Mouse (Mus musculus) liver, postnatal 0 days (tissue): Measurements from ENCODE around the gene Tagln. TPM values are rescaled to one million over a fixed set of nuclear protein-coding genes. Genes with fewer than 3 reads are reported as not detected.
A peak's percentile ranks its signal among the peaks of the same experiment; 100 is the strongest.

Source experiments
- ATAC-seq: fragments of 200-750 bp; cut with Nextera tagmentation; 2 replicates; pipeline ENCODE4 v1.8.0; 2017; ENCODE audit warnings: mild to moderate bottlenecking, moderate library complexity
- DNase-seq: peaks from one replicate; pipeline ENCODE4 v3.0.0-alpha.2; 2016
- H3K27ac ChIP-seq: fragments of 300-500 bp; sonication (generic); 2 replicates; pipeline ENCODE4 v1.5.1; 2014; ENCODE audit warnings: antibody characterized with exemption, moderate library complexity, mild to moderate bottlenecking, low read depth
- H3K27me3 ChIP-seq: fragments of 300-500 bp; sonication (generic); 2 replicates; pipeline ENCODE4 v1.6.1; 2014; ENCODE audit warnings: low read length, control low read depth, mixed read lengths; ENCODE audit not compliant: insufficient read depth
- H3K36me3 ChIP-seq: fragments of 300-500 bp; sonication (generic); replicated peaks from 2 replicates; pipeline ENCODE4 v1.6.1; 2014; ENCODE audit warnings: mild to moderate bottlenecking, control low read depth, low read length, moderate library complexity, mixed read lengths; ENCODE audit not compliant: insufficient read depth
- H3K4me1 ChIP-seq: fragments of 300-500 bp; sonication (generic); 2 replicates; pipeline ENCODE4 v1.6.1; 2014; ENCODE audit warnings: antibody characterized with exemption, mild to moderate bottlenecking, control low read depth; ENCODE audit not compliant: insufficient read depth
- H3K4me2 ChIP-seq: fragments of 300-500 bp; sonication (generic); 2 replicates; pipeline ENCODE4 v1.6.1; 2014; ENCODE audit warnings: low read depth, mild to moderate bottlenecking, low read length, moderate library complexity, mixed read lengths
- H3K4me3 ChIP-seq: fragments of 300-500 bp; sonication (generic); 2 replicates; pipeline ENCODE4 v1.5.1; 2014; ENCODE audit warnings: low read depth, low read length
- H3K9ac ChIP-seq: fragments of 300-500 bp; sonication (generic); replicated peaks from 2 replicates; pipeline ENCODE4 v1.6.1; 2014; ENCODE audit warnings: mild to moderate bottlenecking, moderate library complexity
- H3K9me3 ChIP-seq: fragments of 300-500 bp; sonication (generic); 2 replicates; pipeline ENCODE4 v1.6.1; 2016; ENCODE audit warnings: mild to moderate bottlenecking, control low read depth, low read length, mixed read lengths
- CTCF ChIP-seq: sonication (generic); IDR thresholded peaks from 2 replicates; pipeline ENCODE4 v1.5.1; 2016; ENCODE audit warnings: antibody characterized with exemption, low read depth
- EP300 ChIP-seq: IDR thresholded peaks from 2 replicates; pipeline ENCODE4 v1.6.1; 2016; ENCODE audit warnings: antibody characterized with exemption, low read depth, mild to moderate bottlenecking
- WGBS: fragments of 180-500 bp; shearing (Covaris S2); extraction: QIAGEN DNeasy Blood & Tissue Kit; methylation state at CpG from one replicate; pipeline ENCODE4 v1.1.7; 2014; ENCODE audit not compliant: insufficient replicate concordance; 5-methylcytosine and 5-hydroxymethylcytosine counted together
- microRNA-seq: library from miRNA; unstranded; fragments of <30 nt; microRNA quantifications from one replicate; pipeline ENCODE4, GENCODE M21; 2016
- polyA plus RNA-seq: library from polyadenylated mRNA; unstranded; fragments of >200 nt; fragmentation: Nextera tagmentation; extraction: Ambion mirVana; gene quantifications from 2 replicates; pipeline ENCODE4 v1.2.1, GENCODE M21; 2015

Gene Tagln
- polyA plus RNA-seq, 1 experiment from 2014 or later = 5.2 TPM

GRCm38 (mm10) chr9:45905196-45905595, 30.7 kb downstream of the Tagln start:
- Histone ChIP-seq H3K9ac (peak overlapping the region; percentile 99; the same call in 1 of the 2 replicates), H3K4me1 (peaks cover 17% of the 10 kb centered on the region), H3K27ac (peak overlapping the region; percentile 100), H3K9me3 (no peaks in the 10 kb centered on the region), H3K36me3 (peaks cover 14% of the 10 kb centered on the region), H3K27me3 (no peaks in the 10 kb centered on the region), H3K4me2 (peak overlapping the region; percentile 76), H3K4me3 (peak overlapping the region; percentile 97)
- DNase-seq (no peak), ATAC-seq (no peak)
- TF ChIP-seq EP300 = no peak
- TF ChIP-seq CTCF = no peak
- WGBS = 72% methylated on average over 4 of the region's 4 CpGs

DNA sequence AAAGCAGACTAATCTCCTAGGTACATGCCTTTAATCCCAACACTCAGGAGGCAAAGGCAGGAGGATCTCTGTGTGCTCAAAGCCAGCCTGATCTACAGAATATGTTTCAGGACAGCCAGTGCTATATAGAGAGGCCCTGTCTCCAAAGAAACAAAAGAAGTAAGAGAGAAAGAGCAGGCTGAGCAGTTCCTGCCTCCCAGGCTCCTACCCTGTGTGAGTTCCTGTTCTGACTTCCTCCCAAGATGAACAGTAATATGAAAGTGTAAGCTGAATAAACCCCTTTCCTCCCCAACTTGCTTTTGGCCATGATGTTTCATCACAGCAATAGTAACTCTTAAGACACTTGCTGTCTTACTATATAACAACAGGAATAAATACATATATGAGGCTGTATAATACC, 42.2 kb downstream of the Tagln start:
- Histone ChIP-seq H3K9me3 (no peaks in the 10 kb centered on the region), H3K4me2 (no peak overlapping the region), H3K27me3 (no peaks in the 10 kb centered on the region), H3K27ac (no peak overlapping the region), H3K36me3 (peaks cover 66% of the 10 kb centered on the region), H3K9ac (no peak overlapping the region), H3K4me3 (no peak overlapping the region), H3K4me1 (no peaks in the 10 kb centered on the region)
- no peak for ATAC-seq
- no peak for DNase-seq
- TF ChIP-seq EP300 (no peak), CTCF (no peak)

Small RNAs within 50 kb of the gene (microRNA-seq; reads per million reads assigned to microRNA genes)
- gene Mir7087 = not detected

Other genes starting within 250 kb of the Tagln start
- 6.1 and 6.6 TPM in 2 replicates for gene Cep164, start 107.4 kb downstream of the Tagln start, polyA plus RNA-seq
- 8.3 and 10.7 TPM in 2 replicates for gene Bace1, start 97.5 kb downstream of the Tagln start, polyA plus RNA-seq
- 5.8 and 6.8 TPM in 2 replicates for gene Pcsk7, start 29.6 kb downstream of the Tagln start, polyA plus RNA-seq
- gene Rnf214, start 29.1 kb downstream of the Tagln start, polyA plus RNA-seq = 13.0 and 15.9 TPM in 2 replicates
- gene Sidt2, start 19.2 kb upstream of the Tagln start, polyA plus RNA-seq = 23.5 and 23.6 TPM in 2 replicates
- gene Pafah1b2, start 76.6 kb upstream of the Tagln start, polyA plus RNA-seq = 35.8 and 42.6 TPM in 2 replicates
- gene Sik3, start 76.8 kb upstream of the Tagln start, polyA plus RNA-seq = 5.0 TPM in 2 replicates